Mouse (Mus musculus): ENCODE data around the gene Fam124b.

GRCm38 (mm10) chr1:80166577-80166976, 51.7 kb downstream of the Fam124b start:
- TF ChIP-seq E2F4 (IDR thresholded peaks at IDR 0.05; ENCODE audit: insufficient read depth) = no peak
- TF ChIP-seq MYOD1 (IDR thresholded peaks at IDR 0.05; ENCODE audit: control insufficient read depth in 1 of 3, insufficient read length in 2 of 3, low read depth in 2 of 3) = no peak
- no peak for TF ChIP-seq POLR2A (IDR thresholded peaks at IDR 0.05; ENCODE audit: insufficient read length, low read depth)
- no peak for TF ChIP-seq CEBPB (IDR thresholded peaks at IDR 0.05; ENCODE audit: insufficient read depth, poor library complexity, severe bottlenecking)
- no peak for TF ChIP-seq TCF3 (IDR thresholded peaks at IDR 0.05; ENCODE audit: insufficient read length, low read depth)
- TF ChIP-seq POLR2AphosphoS2 (IDR thresholded peaks at IDR 0.05; ENCODE audit: insufficient read length, low read depth) = no peak
- TF ChIP-seq MYOG (IDR thresholded peaks at IDR 0.05; ENCODE audit: control insufficient read depth in 1 of 3, insufficient read depth in 1 of 3, insufficient read length in 2 of 3, low read depth in 2 of 3) = no peak
- no peak for TF ChIP-seq REST (IDR thresholded peaks at IDR 0.05; ENCODE audit: insufficient read depth, insufficient read length)
- TF ChIP-seq MAX (IDR thresholded peaks at IDR 0.05; ENCODE audit: low read depth) = no peak
- TF ChIP-seq TCF12 (IDR thresholded peaks at IDR 0.05; ENCODE audit: insufficient read depth, poor library complexity, severe bottlenecking) = no peak

All from myocyte (in vitro differentiated cells).